Mouse (Mus musculus) neural tube, postnatal 0 days (tissue): ENCODE results near the gene Tex11. TPM values are rescaled to one million over a fixed set of nuclear protein-coding genes. Genes with fewer than 3 reads are reported as not detected.

Experiments
- polyA plus RNA-seq: library from polyadenylated mRNA; unstranded; fragments of >200 nt; fragmentation: Nextera tagmentation; extraction: Ambion mirVana; gene quantifications from 2 replicates; pipeline ENCODE4 v1.2.1, GENCODE M21; 2015

The Tex11 gene
- 0.10 TPM in 1 of 2 replicates, not detected in the other for polyA plus RNA-seq

GRCm38 (mm10) chrX:101059541-101059940 lies at the start of gene Tex11:
TSS of gene Tex11 (minus strand) at chrX:101059667.

GRCm38 (mm10) chrX:101085920-101086319 lies 26.5 kb upstream of the Tex11 start, which contains the start of gene Slc7a3:
TSS of gene Slc7a3 (minus strand) at chrX:101086020.

Other genes with a start within 250 kb of the Tex11 start
- gene Slc7a3, start 26.4 kb upstream of the Tex11 start, polyA plus RNA-seq = 14.8 and 16.3 TPM in 2 replicates
- gene Snx12, start 162.9 kb upstream of the Tex11 start, polyA plus RNA-seq = 32.5 and 35.6 TPM in 2 replicates
- gene Foxo4, start 194.9 kb upstream of the Tex11 start, polyA plus RNA-seq = 0.90 and 1.0 TPM in 2 replicates
- gene Gm614, start 204.3 kb upstream of the Tex11 start, polyA plus RNA-seq = 0.22 TPM in 1 of 2 replicates, not detected in the other
- gene Il2rg, start 208.6 kb upstream of the Tex11 start, polyA plus RNA-seq = 4.8 and 5.2 TPM in 2 replicates
- gene Gm20489, start 209.4 kb upstream of the Tex11 start, polyA plus RNA-seq = not detected in 2 replicates
- gene Med12, start 214.4 kb upstream of the Tex11 start, polyA plus RNA-seq = 18.4 and 21.6 TPM in 2 replicates
- 68.2 and 87.9 TPM in 2 replicates for gene Nlgn3, start 239.5 kb upstream of the Tex11 start, polyA plus RNA-seq